Mouse (Mus musculus) neural tube, embryonic 12.5 days (tissue): ENCODE results near the gene Hbs1l. TPM values are rescaled to one million over a fixed set of nuclear protein-coding genes. Genes with fewer than 3 reads are reported as not detected.

ENCODE experiments used
- ATAC-seq: fragments of 200-750 bp; cut with Nextera tagmentation; 2 replicates; pipeline ENCODE4 v1.8.0; 2017; ENCODE audit warnings: low read depth, mild to moderate bottlenecking, moderate TSS enrichment, moderate library complexity; ENCODE audit not compliant: low FRiP score
- H3K27ac ChIP-seq: fragments of 300-500 bp; sonication (generic); 2 replicates; pipeline ENCODE4 v1.5.1; 2016
- H3K27me3 ChIP-seq: fragments of 300-500 bp; sonication (generic); replicated peaks from 2 replicates; pipeline ENCODE4 v1.6.1; 2016; ENCODE audit warnings: mild to moderate bottlenecking
- H3K36me3 ChIP-seq: fragments of 300-500 bp; sonication (generic); 2 replicates; pipeline ENCODE4 v1.6.1; 2016; ENCODE audit warnings: mild to moderate bottlenecking
- H3K4me1 ChIP-seq: fragments of 300-500 bp; sonication (generic); 2 replicates; pipeline ENCODE4 v1.6.1; 2016
- H3K4me2 ChIP-seq: fragments of 300-500 bp; sonication (generic); replicated peaks from 2 replicates; pipeline ENCODE4 v1.6.1; 2016; ENCODE audit warnings: mild to moderate bottlenecking
- H3K4me3 ChIP-seq: fragments of 300-500 bp; sonication (generic); 2 replicates; pipeline ENCODE4 v1.5.1; 2016
- H3K9ac ChIP-seq: fragments of 300-500 bp; sonication (generic); 2 replicates; pipeline ENCODE4 v1.6.1; 2016; ENCODE audit warnings: mild to moderate bottlenecking
- H3K9me3 ChIP-seq: fragments of 300-500 bp; sonication (generic); 2 replicates; pipeline ENCODE4 v1.6.1; 2016; ENCODE audit warnings: mild to moderate bottlenecking
- WGBS: fragments of 180-500 bp; shearing (Covaris S2); methylation state at CpG from one replicate; pipeline ENCODE4 v1.1.7; 2016; 5-methylcytosine and 5-hydroxymethylcytosine counted together
- polyA plus RNA-seq: library from polyadenylated mRNA; unstranded; fragments of >200 nt; fragmentation: Nextera tagmentation; extraction: Ambion mirVana; gene quantifications from 2 replicates; pipeline ENCODE4 v1.2.1, GENCODE M21; 2016

Gene Hbs1l
- polyA plus RNA-seq, 1 experiment from 2014 or later: 115 TPM

DNA sequence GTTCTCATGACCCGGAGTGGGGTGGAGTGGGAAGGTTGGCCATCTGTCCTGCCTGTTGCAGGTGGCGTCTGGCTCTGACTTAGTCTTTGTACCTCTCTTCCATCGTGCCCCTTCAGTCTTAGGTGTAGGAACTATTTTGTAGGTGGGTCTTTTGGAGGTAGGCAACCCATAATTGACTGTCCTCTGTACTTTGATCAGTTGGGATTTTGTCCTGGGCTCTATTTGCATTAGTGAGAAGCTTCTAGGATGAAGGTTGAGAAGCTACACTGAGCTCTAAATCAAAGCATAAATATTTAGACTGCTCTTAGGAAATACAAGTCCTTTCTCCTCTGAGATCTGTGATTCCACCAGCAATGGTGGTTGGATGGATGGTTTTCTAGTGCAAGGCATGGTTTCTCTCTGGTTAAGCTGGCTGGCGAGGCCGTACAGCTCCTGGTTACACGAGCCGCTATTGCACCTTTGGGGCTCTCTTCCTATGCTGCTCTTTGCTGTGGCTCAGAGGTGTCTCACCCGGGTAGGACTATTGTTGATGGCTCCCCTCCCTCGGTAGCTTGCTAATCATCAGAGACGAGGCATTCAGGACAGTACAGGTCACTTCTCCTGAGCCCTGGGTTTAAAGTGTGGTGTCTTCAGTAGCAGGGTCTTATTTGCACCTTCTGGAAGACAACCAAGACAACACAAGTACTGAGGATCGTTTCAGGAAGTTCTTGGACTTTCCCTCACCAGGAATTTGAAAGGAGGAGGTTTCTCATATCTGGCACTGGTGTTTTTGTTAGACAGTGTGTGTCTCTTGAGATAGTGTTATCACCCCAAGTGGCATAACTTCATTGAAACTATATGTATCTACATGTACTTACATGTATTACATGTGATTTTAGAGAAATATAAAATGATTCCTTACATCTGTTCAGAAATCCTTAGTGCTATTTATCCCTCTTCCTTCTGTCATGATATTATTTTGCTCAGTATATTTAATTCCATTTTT lies 55.0 kb downstream of the Hbs1l start:
- no peak for ATAC-seq
- Histone ChIP-seq H3K4me3 (no peak overlapping the region), H3K27me3 (no peaks in the 10 kb centered on the region), H3K9me3 (no peaks in the 10 kb centered on the region), H3K4me1 (no peaks in the 10 kb centered on the region), H3K36me3 (peaks cover 51% of the 10 kb centered on the region), H3K9ac (no peak overlapping the region), H3K27ac (no peak overlapping the region), H3K4me2 (no peak overlapping the region)
- 92% methylated on average over 11 of the region's 11 CpGs for WGBS

- Histone ChIP-seq H3K27ac (no peak overlapping the region), H3K36me3 (peaks cover 49% of the 10 kb centered on the region), H3K4me3 (no peak overlapping the region), H3K27me3 (no peaks in the 10 kb centered on the region), H3K4me1 (no peaks in the 10 kb centered on the region), H3K4me2 (no peak overlapping the region), H3K9ac (no peak overlapping the region), H3K9me3 (no peaks in the 10 kb centered on the region)
- 78% methylated on average over 12 of the region's 12 CpGs for WGBS
- ATAC-seq: no peak
Measured at GRCm38 (mm10) chr10:21351766-21352165, 56.0 kb downstream of the Hbs1l start.

DNA sequence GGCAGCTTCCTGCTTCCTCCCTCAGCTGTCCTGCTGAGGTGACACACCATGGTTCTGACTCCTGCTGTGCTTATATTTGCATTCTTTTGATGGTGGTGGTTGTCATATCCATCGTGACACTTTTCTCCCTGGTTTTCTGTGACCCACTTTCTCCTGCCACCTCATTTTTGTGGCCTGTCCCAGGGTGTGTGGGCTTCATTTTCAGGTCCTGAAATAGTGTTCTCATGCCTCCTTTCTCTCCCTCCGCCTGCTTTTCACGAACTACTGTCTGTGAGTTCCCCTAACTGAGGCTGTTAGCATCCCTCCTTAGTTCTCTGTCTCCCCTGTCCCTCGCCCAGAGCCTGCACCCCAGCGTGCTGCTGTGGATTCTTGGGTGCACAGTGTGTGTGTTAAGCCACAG lies 58.1 kb downstream of the Hbs1l start:
- H3K27me3 ChIP-seq: no peaks in the 10 kb centered on the region
- no peak overlapping the region for H3K4me3 ChIP-seq
- no peak overlapping the region for H3K9ac ChIP-seq
- H3K4me1 ChIP-seq: no peaks in the 10 kb centered on the region
- no peaks in the 10 kb centered on the region for H3K9me3 ChIP-seq
- H3K27ac ChIP-seq: no peak overlapping the region
- WGBS: 59% methylated on average over 5 of the region's 5 CpGs
- ATAC-seq: no peak
- H3K4me2 ChIP-seq: no peak overlapping the region
- H3K36me3 ChIP-seq: peaks cover 54% of the 10 kb centered on the region

DNA sequence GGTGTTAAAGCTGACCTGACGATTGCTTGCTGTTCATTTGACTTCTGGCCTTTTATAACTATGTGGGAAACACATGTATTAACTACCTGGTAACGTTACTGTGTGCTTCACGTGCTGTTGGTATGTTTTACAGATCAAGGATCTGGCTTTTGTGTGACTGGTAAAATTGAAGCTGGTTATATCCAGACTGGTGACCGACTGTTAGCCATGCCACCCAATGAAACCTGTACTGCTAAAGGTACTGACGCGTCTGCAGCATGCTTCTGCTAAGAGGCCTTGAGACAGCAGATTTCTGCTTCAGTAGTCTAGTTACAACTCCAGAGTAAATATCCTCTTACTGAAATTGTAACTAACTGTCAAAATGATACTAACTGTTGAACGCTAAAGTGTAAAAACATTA lies 58.7 kb downstream of the Hbs1l start:
- H3K9me3 ChIP-seq: no peaks in the 10 kb centered on the region
- H3K4me3 ChIP-seq: no peak overlapping the region
- H3K9ac ChIP-seq: no peak overlapping the region
- ATAC-seq: no peak
- H3K4me2 ChIP-seq: no peak overlapping the region
- 94% methylated on average over 7 of the region's 7 CpGs for WGBS
- H3K27me3 ChIP-seq: no peaks in the 10 kb centered on the region
- H3K27ac ChIP-seq: no peak overlapping the region
- no peaks in the 10 kb centered on the region for H3K4me1 ChIP-seq
- H3K36me3 ChIP-seq: peaks cover 57% of the 10 kb centered on the region

- Histone ChIP-seq H3K27me3 (no peaks in the 10 kb centered on the region), H3K27ac (no peak overlapping the region), H3K9me3 (no peaks in the 10 kb centered on the region), H3K4me1 (no peaks in the 10 kb centered on the region), H3K36me3 (peaks cover 51% of the 10 kb centered on the region), H3K4me2 (no peak overlapping the region), H3K9ac (no peak overlapping the region), H3K4me3 (no peak overlapping the region)
- ATAC-seq: no peak
- WGBS: 92% methylated on average over 8 of the region's 8 CpGs
Measured at GRCm38 (mm10) chr10:21357986-21358385, 62.2 kb downstream of the Hbs1l start.

GRCm38 (mm10) chr10:21359086-21359485 lies 63.3 kb downstream of the Hbs1l start:
- WGBS: 94% methylated on average over 4 of the region's 4 CpGs

GRCm38 (mm10) chr10:21361871-21362270 lies 66.1 kb downstream of the Hbs1l start:
- WGBS: 90% methylated on average over 7 of the region's 7 CpGs
- H3K27ac ChIP-seq: no peak overlapping the region
- H3K9me3 ChIP-seq: no peaks in the 10 kb centered on the region
- no peak overlapping the region for H3K4me3 ChIP-seq
- H3K4me1 ChIP-seq: no peaks in the 10 kb centered on the region
- H3K36me3 ChIP-seq: peaks cover 62% of the 10 kb centered on the region
- ATAC-seq: no peak
- no peaks in the 10 kb centered on the region for H3K27me3 ChIP-seq
- no peak overlapping the region for H3K9ac ChIP-seq
- no peak overlapping the region for H3K4me2 ChIP-seq

More at GRCm38 (mm10) chr10:21359086-21359485, 63.3 kb downstream of the Hbs1l start:
- no peaks in the 10 kb centered on the region for H3K27me3 ChIP-seq
- H3K9ac ChIP-seq: no peak overlapping the region
- no peak overlapping the region for H3K27ac ChIP-seq
- ATAC-seq: no peak
- H3K4me2 ChIP-seq: no peak overlapping the region
- no peaks in the 10 kb centered on the region for H3K4me1 ChIP-seq
- H3K36me3 ChIP-seq: peaks cover 47% of the 10 kb centered on the region
- H3K9me3 ChIP-seq: no peaks in the 10 kb centered on the region
- H3K4me3 ChIP-seq: no peak overlapping the region

DNA sequence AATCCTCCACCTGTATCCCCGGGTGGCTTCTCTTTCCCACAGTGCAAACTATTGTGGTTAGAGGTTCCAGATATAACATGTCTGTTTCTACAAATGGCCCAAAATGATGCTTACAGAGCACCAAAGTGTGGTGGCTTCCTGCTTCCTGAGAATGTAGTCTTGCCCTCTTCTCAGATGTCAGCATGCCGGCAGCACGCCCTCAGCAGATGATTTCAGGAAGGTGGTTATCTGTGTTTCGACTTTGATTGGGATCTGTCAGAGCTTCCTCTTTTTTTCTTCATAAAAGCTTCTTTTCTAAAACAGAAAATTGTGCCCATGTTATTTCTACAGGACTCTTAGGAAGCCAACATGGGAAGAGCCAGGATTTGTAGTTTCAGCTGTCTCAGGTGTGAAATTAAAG lies 67.5 kb downstream of the Hbs1l start:
- no peaks in the 10 kb centered on the region for H3K27me3 ChIP-seq
- H3K4me3 ChIP-seq: no peak overlapping the region
- H3K9ac ChIP-seq: no peak overlapping the region
- no peaks in the 10 kb centered on the region for H3K4me1 ChIP-seq
- no peak for ATAC-seq
- WGBS: 91% methylated on average over 4 of the region's 4 CpGs
- no peaks in the 10 kb centered on the region for H3K9me3 ChIP-seq
- no peak overlapping the region for H3K27ac ChIP-seq
- no peak overlapping the region for H3K4me2 ChIP-seq
- H3K36me3 ChIP-seq: peaks cover 63% of the 10 kb centered on the region

DNA sequence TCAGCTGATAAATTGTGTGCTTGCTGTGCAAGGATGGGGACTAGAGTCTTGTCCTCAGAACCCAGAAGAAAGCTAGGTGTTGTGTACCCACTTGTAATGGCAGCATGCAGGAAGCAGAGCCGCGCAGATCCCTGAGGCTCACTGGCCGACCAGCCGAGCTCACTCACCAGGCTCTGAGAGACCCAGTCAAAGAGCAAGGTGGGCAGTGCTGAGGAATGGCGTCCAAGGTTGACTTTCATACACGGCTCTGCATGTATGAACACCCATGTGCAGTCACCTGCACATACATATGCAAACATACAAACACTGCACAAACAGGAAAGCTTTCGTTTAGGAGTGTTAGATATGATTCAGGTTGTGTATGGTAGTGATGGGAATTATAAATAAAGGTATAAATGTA lies 69.2 kb downstream of the Hbs1l start:
- peaks cover 64% of the 10 kb centered on the region for H3K36me3 ChIP-seq
- 95% methylated on average over 7 of the region's 7 CpGs for WGBS
- no peaks in the 10 kb centered on the region for H3K9me3 ChIP-seq
- H3K4me2 ChIP-seq: no peak overlapping the region
- no peak overlapping the region for H3K4me3 ChIP-seq
- H3K9ac ChIP-seq: no peak overlapping the region
- no peak for ATAC-seq
- H3K27ac ChIP-seq: no peak overlapping the region
- H3K4me1 ChIP-seq: no peaks in the 10 kb centered on the region
- H3K27me3 ChIP-seq: no peaks in the 10 kb centered on the region

DNA sequence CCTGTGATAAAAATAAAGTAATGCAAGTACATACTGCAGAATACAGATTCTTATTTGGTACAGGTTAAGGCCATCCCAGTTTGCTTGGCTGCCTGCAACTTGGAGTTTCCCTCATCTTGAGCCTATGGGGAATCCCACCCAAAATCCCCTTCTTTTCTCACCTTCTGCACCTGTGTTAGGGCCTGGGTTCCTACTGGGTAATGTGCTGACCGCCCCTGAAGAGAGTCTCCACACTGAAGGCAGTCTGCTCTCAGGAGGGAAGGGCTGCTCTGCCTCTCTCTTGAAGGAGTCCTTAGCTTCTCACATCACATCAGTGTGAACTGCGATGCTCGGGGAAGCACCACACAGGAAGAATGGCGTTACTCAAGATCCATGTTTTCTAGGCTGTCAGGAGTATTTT lies 70.1 kb downstream of the Hbs1l start:
- no peak overlapping the region for H3K27ac ChIP-seq
- no peak overlapping the region for H3K4me3 ChIP-seq
- no peak overlapping the region for H3K9ac ChIP-seq
- no peaks in the 10 kb centered on the region for H3K27me3 ChIP-seq
- H3K9me3 ChIP-seq: no peaks in the 10 kb centered on the region
- H3K4me2 ChIP-seq: no peak overlapping the region
- H3K4me1 ChIP-seq: no peaks in the 10 kb centered on the region
- no peak for ATAC-seq
- 88% methylated on average over 4 of the region's 4 CpGs for WGBS
- peaks cover 65% of the 10 kb centered on the region for H3K36me3 ChIP-seq

DNA sequence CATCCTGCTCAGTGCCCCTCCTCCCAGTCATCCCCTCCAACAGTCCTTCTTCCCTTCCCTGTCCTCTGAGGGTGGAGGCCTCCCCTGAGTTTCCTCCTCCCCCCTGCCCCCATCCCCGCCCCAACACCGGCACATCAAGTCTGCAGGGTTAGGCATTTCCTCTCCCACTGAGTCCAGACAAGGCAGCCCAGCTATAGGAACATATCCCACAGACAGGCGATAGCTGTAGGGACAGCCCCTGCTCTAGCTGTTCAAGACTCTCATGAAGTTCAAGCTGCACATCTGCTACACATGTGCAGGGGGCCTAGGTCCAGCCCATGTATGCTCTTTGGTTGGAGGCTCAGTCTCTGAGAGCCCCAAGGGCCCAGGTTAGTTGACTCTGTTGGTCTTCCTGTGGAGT lies 70.7 kb downstream of the Hbs1l start:
- Histone ChIP-seq H3K4me1 (no peaks in the 10 kb centered on the region), H3K4me3 (no peak overlapping the region), H3K9me3 (no peaks in the 10 kb centered on the region), H3K4me2 (no peak overlapping the region), H3K36me3 (peaks cover 62% of the 10 kb centered on the region), H3K27me3 (no peaks in the 10 kb centered on the region), H3K27ac (no peak overlapping the region), H3K9ac (no peak overlapping the region)
- 66% methylated on average over 3 of the region's 3 CpGs for WGBS
- ATAC-seq: no peak

- peaks cover 58% of the 10 kb centered on the region for H3K36me3 ChIP-seq
- H3K27ac ChIP-seq: no peak overlapping the region
- no peak overlapping the region for H3K4me2 ChIP-seq
- no peak overlapping the region for H3K4me3 ChIP-seq
- WGBS: 94% methylated on average over 9 of the region's 9 CpGs
- H3K27me3 ChIP-seq: no peaks in the 10 kb centered on the region
- no peak for ATAC-seq
- no peak overlapping the region for H3K9ac ChIP-seq
- no peaks in the 10 kb centered on the region for H3K9me3 ChIP-seq
- H3K4me1 ChIP-seq: no peaks in the 10 kb centered on the region
Measured at GRCm38 (mm10) chr10:21367481-21367880, 71.7 kb downstream of the Hbs1l start.

DNA sequence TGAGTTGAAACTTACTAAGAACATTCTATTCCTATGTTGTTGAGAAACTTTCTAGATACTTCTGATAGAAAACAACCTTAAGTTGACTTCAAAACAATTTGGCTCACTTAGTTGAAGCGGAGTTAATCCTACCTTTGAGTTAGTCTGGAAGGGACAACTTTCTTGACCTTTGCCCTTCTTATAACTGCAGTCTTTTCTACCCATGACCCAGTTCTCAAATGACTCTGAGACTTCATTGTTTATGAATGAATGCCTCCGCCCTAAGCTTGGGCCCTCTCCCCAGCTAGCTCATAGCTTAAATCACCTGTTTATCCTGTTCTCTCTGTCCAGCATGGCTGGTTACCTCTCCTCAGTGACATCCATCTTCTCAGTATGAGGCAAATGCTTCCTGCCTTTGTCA lies 73.8 kb downstream of the Hbs1l start:
- no peak overlapping the region for H3K27ac ChIP-seq
- peaks cover 43% of the 10 kb centered on the region for H3K36me3 ChIP-seq
- no peak overlapping the region for H3K4me3 ChIP-seq
- ATAC-seq: no peak
- no peak overlapping the region for H3K9ac ChIP-seq
- H3K27me3 ChIP-seq: no peaks in the 10 kb centered on the region
- no peak overlapping the region for H3K4me2 ChIP-seq
- H3K9me3 ChIP-seq: no peaks in the 10 kb centered on the region
- H3K4me1 ChIP-seq: no peaks in the 10 kb centered on the region
- 79% methylated on average over 2 of the region's 2 CpGs for WGBS
